Mouse (Mus musculus): ENCODE measurements around the gene H2al1e.

GRCm38 (mm10) chrX:11280741-11281140 lies 31.0 kb upstream of the H2al1e start:
- TF ChIP-seq CTCF (IDR thresholded peaks at IDR 0.05; ENCODE audit: low read depth) (no peak), EP300 (IDR thresholded peaks at IDR 0.05; ENCODE audit: low read depth) (no peak)

All from liver, postnatal 0 days (tissue).